Mouse (Mus musculus): ENCODE data around the gene Plin2. TPM values are rescaled to one million over a fixed set of nuclear protein-coding genes. Genes with fewer than 3 reads are reported as not detected.
A peak's percentile ranks its signal among the peaks of the same experiment; 100 is the strongest.

Plin2 gene
- polyA plus RNA-seq, 1 experiment from 2014 or later, result 64.5 TPM

GRCm38 (mm10) chr4:86710666-86711215 lies 40.9 kb upstream of the Plin2 start:
- H3K4me1 ChIP-seq (replicated peaks; ENCODE audit: insufficient read depth, low read length), result no peaks in the 10 kb centered on the region
- H3K36me3 ChIP-seq (ENCODE audit: insufficient read depth, low read length), result no peaks in the 10 kb centered on the region
- H3K27ac ChIP-seq, result no peak overlapping the region

GRCm38 (mm10) chr4:86710034-86710650 lies 40.3 kb upstream of the Plin2 start:
- Histone ChIP-seq H3K4me2 (ENCODE audit: low read length) (no peak overlapping the region), H3K27ac (no peak overlapping the region), H3K36me3 (ENCODE audit: insufficient read depth, low read length) (no peaks in the 10 kb centered on the region), H3K9ac (ENCODE audit: low read depth, low read length) (no peak overlapping the region), H3K4me1 (replicated peaks; ENCODE audit: insufficient read depth, low read length) (no peaks in the 10 kb centered on the region), H3K9me3 (replicated peaks; ENCODE audit: low read length) (no peaks in the 10 kb centered on the region), H3K4me3 (replicated peaks; ENCODE audit: low read depth, low read length) (no peak overlapping the region), H3K27me3 (ENCODE audit: insufficient read depth, low read length) (no peaks in the 10 kb centered on the region)
- DNase-seq (ENCODE audit: low spot score), result no peak
- no peak for TF ChIP-seq CTCF (IDR thresholded peaks at IDR 0.05; ENCODE audit: low read depth)
- 76% methylated on average over 6 of the region's 6 CpGs for WGBS
- ATAC-seq (replicated peaks; ENCODE audit: low FRiP score, low read depth), result no peak

More at GRCm38 (mm10) chr4:86710666-86711215, 40.9 kb upstream of the Plin2 start:
- ATAC-seq (replicated peaks; ENCODE audit: low FRiP score, low read depth) (no peak), DNase-seq (ENCODE audit: low spot score) (no peak)
- WGBS, result 55% methylated on average over 4 of the region's 4 CpGs
- Histone ChIP-seq H3K4me2 (ENCODE audit: low read length) (no peak overlapping the region), H3K9ac (ENCODE audit: low read depth, low read length) (no peak overlapping the region), H3K4me3 (replicated peaks; ENCODE audit: low read depth, low read length) (no peak overlapping the region), H3K27me3 (ENCODE audit: insufficient read depth, low read length) (no peaks in the 10 kb centered on the region), H3K9me3 (replicated peaks; ENCODE audit: low read length) (no peaks in the 10 kb centered on the region)
- no peak for TF ChIP-seq CTCF (IDR thresholded peaks at IDR 0.05; ENCODE audit: low read depth)

- 60% methylated on average over 1 of the region's 1 CpGs for WGBS
These were observed 38.9 kb upstream of the Plin2 start for GRCm38 (mm10) chr4:86708801-86709200.

GRCm38 (mm10) chr4:86699161-86699865 lies 29.5 kb upstream of the Plin2 start:
- H3K9ac ChIP-seq (ENCODE audit: low read depth, low read length), result no peak overlapping the region
- H3K36me3 ChIP-seq (ENCODE audit: insufficient read depth, low read length), result no peaks in the 10 kb centered on the region
- no peak for TF ChIP-seq CTCF (IDR thresholded peaks at IDR 0.05; ENCODE audit: low read depth)
- 65% methylated on average over 5 of the region's 5 CpGs for WGBS
- no peak overlapping the region for H3K4me3 ChIP-seq (replicated peaks; ENCODE audit: low read depth, low read length)
- H3K4me1 ChIP-seq (replicated peaks; ENCODE audit: insufficient read depth, low read length), result no peaks in the 10 kb centered on the region
- peak; percentile 63; the same call in 1 of the 2 replicates for ATAC-seq (replicated peaks; ENCODE audit: low FRiP score, low read depth)
- no peak for DNase-seq (ENCODE audit: low spot score)
- no peaks in the 10 kb centered on the region for H3K27me3 ChIP-seq (ENCODE audit: insufficient read depth, low read length)
- no peak overlapping the region for H3K27ac ChIP-seq
- no peaks in the 10 kb centered on the region for H3K9me3 ChIP-seq (replicated peaks; ENCODE audit: low read length)
- H3K4me2 ChIP-seq (ENCODE audit: low read length), result no peak overlapping the region

More at GRCm38 (mm10) chr4:86708801-86709200, 38.9 kb upstream of the Plin2 start:
- H3K9me3 ChIP-seq (replicated peaks; ENCODE audit: low read length), result no peaks in the 10 kb centered on the region
- H3K4me1 ChIP-seq (replicated peaks; ENCODE audit: insufficient read depth, low read length), result no peaks in the 10 kb centered on the region
- no peaks in the 10 kb centered on the region for H3K27me3 ChIP-seq (ENCODE audit: insufficient read depth, low read length)
- H3K4me2 ChIP-seq (ENCODE audit: low read length), result no peak overlapping the region
- no peak overlapping the region for H3K4me3 ChIP-seq (replicated peaks; ENCODE audit: low read depth, low read length)
- H3K9ac ChIP-seq (ENCODE audit: low read depth, low read length), result no peak overlapping the region
- DNase-seq (ENCODE audit: low spot score), result no peak
- no peaks in the 10 kb centered on the region for H3K36me3 ChIP-seq (ENCODE audit: insufficient read depth, low read length)
- ATAC-seq (replicated peaks; ENCODE audit: low FRiP score, low read depth), result no peak
- no peak overlapping the region for H3K27ac ChIP-seq
- TF ChIP-seq CTCF (IDR thresholded peaks at IDR 0.05; ENCODE audit: low read depth), result peak; percentile 24; the same call in 1 of the 2 replicates

GRCm38 (mm10) chr4:86696890-86697289 lies 27.0 kb upstream of the Plin2 start:
- Histone ChIP-seq H3K4me2 (ENCODE audit: low read length) (no peak overlapping the region), H3K4me1 (replicated peaks; ENCODE audit: insufficient read depth, low read length) (no peaks in the 10 kb centered on the region), H3K27me3 (ENCODE audit: insufficient read depth, low read length) (no peaks in the 10 kb centered on the region), H3K9me3 (replicated peaks; ENCODE audit: low read length) (no peaks in the 10 kb centered on the region), H3K4me3 (replicated peaks; ENCODE audit: low read depth, low read length) (no peak overlapping the region), H3K36me3 (ENCODE audit: insufficient read depth, low read length) (no peaks in the 10 kb centered on the region), H3K9ac (ENCODE audit: low read depth, low read length) (no peak overlapping the region), H3K27ac (no peak overlapping the region)
- peak; percentile 91 for TF ChIP-seq CTCF (IDR thresholded peaks at IDR 0.05; ENCODE audit: low read depth)
- 6% methylated on average over 4 of the region's 4 CpGs for WGBS
- peak; percentile 86 for DNase-seq (ENCODE audit: low spot score)
- ATAC-seq (replicated peaks; ENCODE audit: low FRiP score, low read depth), result 0 out of 2 replicates have a peak, but pooled peaks have one; percentile 40

GRCm38 (mm10) chr4:86695081-86695480 lies 25.2 kb upstream of the Plin2 start:
- TF ChIP-seq CTCF (IDR thresholded peaks at IDR 0.05; ENCODE audit: low read depth), result peak; percentile 75
- 37% methylated on average over 6 of the region's 6 CpGs for WGBS
- ATAC-seq (replicated peaks; ENCODE audit: low FRiP score, low read depth), result no peak
- Histone ChIP-seq H3K4me1 (replicated peaks; ENCODE audit: insufficient read depth, low read length) (no peaks in the 10 kb centered on the region), H3K27me3 (ENCODE audit: insufficient read depth, low read length) (no peaks in the 10 kb centered on the region), H3K4me2 (ENCODE audit: low read length) (no peak overlapping the region), H3K27ac (no peak overlapping the region), H3K9me3 (replicated peaks; ENCODE audit: low read length) (no peaks in the 10 kb centered on the region), H3K9ac (ENCODE audit: low read depth, low read length) (no peak overlapping the region), H3K36me3 (ENCODE audit: insufficient read depth, low read length) (no peaks in the 10 kb centered on the region), H3K4me3 (replicated peaks; ENCODE audit: low read depth, low read length) (no peak overlapping the region)
- DNase-seq (ENCODE audit: low spot score), result peak; percentile 63
